Mouse (Mus musculus): Measurements from ENCODE around the gene Tmem50a. TPM values are rescaled to one million over a fixed set of nuclear protein-coding genes. Genes with fewer than 3 reads are reported as not detected.

Tmem50a gene
- polyA plus RNA-seq, 1 experiment from 2014 or later, result 253 TPM

DNA sequence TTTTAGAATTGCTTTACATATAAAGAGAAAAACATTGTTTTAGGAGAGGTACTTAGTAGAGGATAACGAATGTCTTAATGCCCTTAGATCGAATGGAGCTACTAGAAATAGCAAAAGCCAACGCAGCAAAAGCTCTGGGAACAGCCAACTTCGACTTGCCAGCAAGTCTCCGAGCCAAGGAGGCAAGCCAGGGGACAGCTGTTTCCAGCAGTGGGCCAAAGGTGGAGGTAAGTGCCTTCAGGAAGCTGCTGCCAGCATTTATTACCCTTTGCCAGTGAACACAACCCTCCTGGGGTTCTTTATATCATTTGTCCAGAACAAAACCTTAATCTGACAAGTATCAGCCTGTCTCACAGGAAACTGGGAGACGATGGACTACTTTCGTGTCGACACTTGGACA is 10.4 kb upstream of the Tmem50a start:
- 82% methylated on average over 8 of the region's 8 CpGs for WGBS
- ATAC-seq, result no peak
- H3K27me3 ChIP-seq (ENCODE audit: control insufficient read depth, insufficient read depth, low read depth, low read length), result no peaks in the 10 kb centered on the region
- peak overlapping the region; percentile 15 for H3K9ac ChIP-seq (ENCODE audit: low read depth, low read length)
- peak overlapping the region; percentile 71 for H3K4me2 ChIP-seq (ENCODE audit: low read length)
- H3K4me1 ChIP-seq (ENCODE audit: control insufficient read depth, insufficient read depth, low read length), result peaks cover 27% of the 10 kb centered on the region
- H3K4me3 ChIP-seq (ENCODE audit: low read depth, low read length), result peak overlapping the region; percentile 20
- H3K36me3 ChIP-seq (ENCODE audit: control insufficient read depth, insufficient read depth, low read length), result peaks cover 19% of the 10 kb centered on the region
- H3K27ac ChIP-seq (ENCODE audit: low read length), result no peak overlapping the region
- no peaks in the 10 kb centered on the region for H3K9me3 ChIP-seq (replicated peaks; ENCODE audit: control insufficient read depth, low read length, poor library complexity, severe bottlenecking)

DNA sequence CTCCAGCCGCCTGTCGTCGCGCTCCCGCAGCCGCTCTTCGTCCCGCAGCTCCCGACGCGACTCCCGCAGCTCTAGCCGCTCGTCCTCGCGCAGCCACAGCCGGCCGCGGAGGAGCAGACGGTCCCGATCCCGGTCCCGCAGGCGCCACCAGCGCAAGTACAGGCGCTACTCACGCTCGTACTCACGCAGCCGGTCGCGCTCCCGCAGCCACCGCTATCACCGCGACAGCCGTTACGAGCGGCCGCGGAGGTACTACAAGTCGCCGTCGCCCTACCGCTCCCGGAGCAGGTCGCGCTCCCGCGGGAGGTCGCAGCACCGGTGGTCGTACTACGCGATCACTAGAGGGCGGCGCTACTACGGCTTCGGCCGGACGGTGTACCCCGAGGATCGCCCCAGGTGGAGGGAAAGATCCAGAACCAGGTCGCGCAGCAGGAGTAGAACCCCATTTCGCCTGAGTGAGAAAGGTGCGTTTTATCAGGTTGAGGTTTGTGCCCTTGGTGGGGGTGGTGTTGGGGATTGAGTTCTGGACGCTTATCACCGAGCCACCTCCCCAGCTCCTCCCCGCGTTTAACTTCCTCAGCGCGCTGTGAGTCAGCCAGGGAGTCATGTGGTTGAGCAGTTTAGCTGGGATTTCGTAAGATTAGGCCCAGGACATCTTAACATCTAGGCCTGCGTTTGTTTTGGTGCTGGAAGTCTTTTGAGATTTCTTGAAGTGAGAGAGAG is 9.4 kb upstream of the Tmem50a start:
- Histone ChIP-seq H3K9ac (ENCODE audit: low read depth, low read length) (peak overlapping the region; percentile 93), H3K27me3 (ENCODE audit: control insufficient read depth, insufficient read depth, low read depth, low read length) (no peaks in the 10 kb centered on the region), H3K4me2 (ENCODE audit: low read length) (peak overlapping the region; percentile 71), H3K4me1 (ENCODE audit: control insufficient read depth, insufficient read depth, low read length) (peaks cover 27% of the 10 kb centered on the region), H3K9me3 (replicated peaks; ENCODE audit: control insufficient read depth, low read length, poor library complexity, severe bottlenecking) (no peaks in the 10 kb centered on the region), H3K36me3 (ENCODE audit: control insufficient read depth, insufficient read depth, low read length) (peaks cover 19% of the 10 kb centered on the region), H3K4me3 (ENCODE audit: low read depth, low read length) (peak overlapping the region; percentile 84), H3K27ac (ENCODE audit: low read length) (peak overlapping the region; percentile 95)
- WGBS, result under 1% methylated on average over 75 of the region's 75 CpGs
- ATAC-seq, result peak; percentile 46

DNA sequence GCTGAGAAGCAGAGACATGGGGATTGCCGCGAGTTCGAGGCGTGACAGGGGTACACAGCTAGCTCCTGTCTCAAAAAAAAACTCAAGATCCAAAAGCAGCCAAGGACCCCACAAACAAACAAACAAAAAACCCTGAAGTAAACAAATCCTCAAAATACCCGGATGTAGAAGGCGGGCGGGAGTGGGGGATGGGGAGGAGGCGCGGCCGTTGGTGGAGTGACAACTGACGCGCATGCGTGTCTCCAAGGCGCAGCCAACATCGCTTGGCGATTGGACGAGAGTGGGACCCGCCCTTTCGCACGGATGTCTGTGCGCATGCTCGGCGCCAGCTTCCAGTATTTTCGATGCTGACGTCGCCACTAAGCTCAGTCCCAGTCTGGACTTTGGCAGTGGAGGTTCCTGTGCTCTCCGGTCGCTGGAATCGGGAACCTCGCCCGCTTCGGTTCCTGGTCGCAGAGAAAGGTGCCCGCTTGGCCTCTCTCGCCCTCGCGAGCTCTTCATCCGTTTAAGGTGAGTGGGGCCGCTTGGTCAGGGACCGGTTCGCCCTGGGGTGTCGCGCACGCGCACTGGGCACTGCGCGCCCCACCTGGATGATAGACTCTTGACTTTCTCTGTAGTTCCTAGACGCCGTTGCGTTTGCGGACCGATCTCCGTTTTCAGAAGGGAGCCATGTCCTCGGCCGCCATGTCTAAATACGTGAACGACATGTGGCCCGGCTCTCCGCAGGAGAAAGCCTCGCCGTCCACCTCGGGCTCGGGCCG is 8.6 kb upstream of the Tmem50a start, which contains the start of gene Rsrp1:
Gene Rsrp1 (plus strand): TSS at position 335 of the 761 bp plus-strand sequence.
- peak within 1 kb of the TSS; percentile 84 for H3K4me3 ChIP-seq (ENCODE audit: low read depth, low read length)
- H3K9ac ChIP-seq (ENCODE audit: low read depth, low read length), result peak within 1 kb of the TSS; percentile 93
- H3K27me3 ChIP-seq (ENCODE audit: control insufficient read depth, insufficient read depth, low read depth, low read length), result no peaks in the 10 kb centered on the region
- H3K9me3 ChIP-seq (replicated peaks; ENCODE audit: control insufficient read depth, low read length, poor library complexity, severe bottlenecking), result no peaks in the 10 kb centered on the region
- peaks cover 19% of the 10 kb centered on the region for H3K36me3 ChIP-seq (ENCODE audit: control insufficient read depth, insufficient read depth, low read length)
- H3K27ac ChIP-seq (ENCODE audit: low read length), result peak within 1 kb of the TSS; percentile 95
- H3K4me1 ChIP-seq (ENCODE audit: control insufficient read depth, insufficient read depth, low read length), result peaks cover 27% of the 10 kb centered on the region
- under 1% methylated on average over 64 of the region's 64 CpGs for WGBS
- ATAC-seq, result peak; percentile 94
- peak within 1 kb of the TSS; percentile 85 for H3K4me2 ChIP-seq (ENCODE audit: low read length)

DNA sequence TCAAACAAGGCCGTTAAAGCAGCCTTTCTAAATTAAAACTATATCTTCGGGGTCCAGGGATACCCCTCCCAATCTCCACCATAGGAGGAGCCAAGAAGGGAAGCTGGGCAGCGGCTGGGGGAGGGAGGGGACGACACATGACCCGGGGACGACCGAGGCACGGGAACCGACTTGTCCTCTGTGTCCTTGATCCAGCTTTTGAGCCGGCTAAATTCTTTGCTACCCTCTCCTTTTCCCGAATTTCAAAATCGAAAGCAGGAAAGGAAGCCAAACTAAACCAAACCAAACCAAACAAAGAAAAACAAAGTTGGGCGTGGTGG is 8.1 kb upstream of the Tmem50a start:
- no peaks in the 10 kb centered on the region for H3K27me3 ChIP-seq (ENCODE audit: control insufficient read depth, insufficient read depth, low read depth, low read length)

DNA sequence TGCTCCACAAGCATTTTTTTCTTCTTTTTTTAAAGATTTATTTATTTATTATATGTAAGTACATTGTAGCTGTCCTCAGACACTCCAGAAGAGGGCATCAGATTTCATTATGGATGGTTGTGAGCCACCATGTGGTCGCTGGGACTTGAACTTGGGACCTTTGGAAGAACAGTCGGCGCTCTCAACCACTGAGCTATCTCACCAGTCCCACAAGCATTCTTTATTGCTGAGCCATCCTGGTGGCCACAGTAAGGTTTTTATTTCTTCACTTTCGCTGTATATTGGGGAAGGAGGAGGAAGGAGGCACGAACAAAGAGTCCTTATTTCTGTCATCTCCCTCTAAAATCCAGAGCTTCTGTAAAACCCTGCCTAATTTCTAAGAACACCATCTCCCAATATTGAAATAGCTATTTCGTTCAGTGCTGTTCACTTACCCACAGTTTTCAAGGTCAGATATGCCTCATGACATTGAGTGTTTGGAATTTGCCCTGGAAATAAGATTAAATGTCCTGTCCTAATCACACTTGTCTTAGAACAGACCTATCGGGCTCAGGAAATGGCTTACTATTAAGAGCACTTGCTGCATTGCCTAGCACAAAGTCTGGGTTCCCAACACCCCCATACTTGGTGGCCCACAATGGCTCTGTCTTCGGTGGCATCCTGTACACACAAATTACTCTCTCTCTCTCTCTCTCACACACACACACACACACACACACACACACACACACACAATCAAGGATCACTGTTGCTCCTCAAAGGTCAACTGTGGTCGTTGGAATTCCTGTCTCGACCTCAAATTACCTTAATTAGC is 7.5 kb upstream of the Tmem50a start:
- peak overlapping the region; percentile 85 for H3K4me2 ChIP-seq (ENCODE audit: low read length)
- 64% methylated on average over 10 of the region's 10 CpGs for WGBS
- no peaks in the 10 kb centered on the region for H3K27me3 ChIP-seq (ENCODE audit: control insufficient read depth, insufficient read depth, low read depth, low read length)

More for the DNA sequence above, 8.1 kb upstream of the Tmem50a start:
- peak overlapping the region; percentile 78 for H3K9ac ChIP-seq (ENCODE audit: low read depth, low read length)
- H3K4me1 ChIP-seq (ENCODE audit: control insufficient read depth, insufficient read depth, low read length), result peaks cover 27% of the 10 kb centered on the region
- peaks cover 19% of the 10 kb centered on the region for H3K36me3 ChIP-seq (ENCODE audit: control insufficient read depth, insufficient read depth, low read length)
- H3K4me2 ChIP-seq (ENCODE audit: low read length), result peak overlapping the region; percentile 85
- peak; percentile 76 for ATAC-seq
- H3K4me3 ChIP-seq (ENCODE audit: low read depth, low read length), result peak overlapping the region; percentile 84
- no peaks in the 10 kb centered on the region for H3K9me3 ChIP-seq (replicated peaks; ENCODE audit: control insufficient read depth, low read length, poor library complexity, severe bottlenecking)
- 0% methylated on average over 13 of the region's 13 CpGs for WGBS
- H3K27ac ChIP-seq (ENCODE audit: low read length), result peak overlapping the region; percentile 95

DNA sequence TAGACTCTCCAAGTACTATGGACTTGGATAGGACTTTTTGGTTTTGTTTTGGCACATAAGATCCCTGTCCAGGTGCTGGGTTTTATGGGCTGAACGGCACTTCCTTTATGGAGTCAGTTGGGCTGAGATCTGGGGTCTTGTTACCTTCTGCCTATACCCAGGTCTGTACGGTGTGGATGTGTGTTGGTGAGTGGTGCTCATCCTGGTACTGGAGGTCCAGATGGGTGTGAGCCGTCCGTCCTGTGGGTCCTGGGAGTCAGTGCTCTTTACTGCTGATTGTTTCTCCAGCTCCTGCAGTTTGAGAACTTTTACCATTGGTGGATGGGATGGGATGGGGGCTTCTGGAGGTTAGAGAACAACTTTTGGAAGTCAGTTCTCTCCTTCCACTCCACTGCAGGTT is 6.9 kb upstream of the Tmem50a start:
- no peak for ATAC-seq
- H3K9me3 ChIP-seq (replicated peaks; ENCODE audit: control insufficient read depth, low read length, poor library complexity, severe bottlenecking), result no peaks in the 10 kb centered on the region
- H3K36me3 ChIP-seq (ENCODE audit: control insufficient read depth, insufficient read depth, low read length), result peaks cover 15% of the 10 kb centered on the region
- no peak overlapping the region for H3K4me2 ChIP-seq (ENCODE audit: low read length)
- no peak overlapping the region for H3K4me3 ChIP-seq (ENCODE audit: low read depth, low read length)
- H3K9ac ChIP-seq (ENCODE audit: low read depth, low read length), result no peak overlapping the region
- no peaks in the 10 kb centered on the region for H3K27me3 ChIP-seq (ENCODE audit: control insufficient read depth, insufficient read depth, low read depth, low read length)
- H3K27ac ChIP-seq (ENCODE audit: low read length), result no peak overlapping the region
- WGBS, result 96% methylated on average over 4 of the region's 4 CpGs
- peaks cover 25% of the 10 kb centered on the region for H3K4me1 ChIP-seq (ENCODE audit: control insufficient read depth, insufficient read depth, low read length)

More for the DNA sequence above, 7.5 kb upstream of the Tmem50a start:
- H3K4me3 ChIP-seq (ENCODE audit: low read depth, low read length), result peak overlapping the region; percentile 84
- no peak for ATAC-seq
- H3K27ac ChIP-seq (ENCODE audit: low read length), result peak overlapping the region; percentile 95
- H3K4me1 ChIP-seq (ENCODE audit: control insufficient read depth, insufficient read depth, low read length), result peaks cover 27% of the 10 kb centered on the region
- H3K36me3 ChIP-seq (ENCODE audit: control insufficient read depth, insufficient read depth, low read length), result peaks cover 19% of the 10 kb centered on the region
- no peaks in the 10 kb centered on the region for H3K9me3 ChIP-seq (replicated peaks; ENCODE audit: control insufficient read depth, low read length, poor library complexity, severe bottlenecking)
- peak overlapping the region; percentile 78 for H3K9ac ChIP-seq (ENCODE audit: low read depth, low read length)

DNA sequence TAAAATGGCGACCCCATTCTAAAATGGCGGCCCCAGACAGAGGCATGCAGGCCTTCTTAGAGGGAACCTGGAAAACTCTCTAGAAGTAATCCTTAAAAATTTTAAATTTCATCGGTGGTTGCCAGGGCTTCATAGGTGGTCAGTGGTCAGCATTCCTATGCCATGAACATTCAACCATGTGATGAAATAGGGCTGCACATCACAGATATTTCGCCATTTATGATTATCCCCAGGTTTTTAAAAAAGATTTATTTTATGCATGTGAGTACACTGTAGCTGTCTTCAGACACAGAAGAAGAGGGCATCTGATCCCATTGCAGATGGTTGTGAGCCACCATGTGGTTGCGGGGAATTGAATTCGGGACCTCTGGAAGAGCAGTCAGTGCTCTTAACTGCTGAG is 5.8 kb upstream of the Tmem50a start:
- WGBS, result 97% methylated on average over 6 of the region's 6 CpGs
- Histone ChIP-seq H3K27me3 (ENCODE audit: control insufficient read depth, insufficient read depth, low read depth, low read length) (no peaks in the 10 kb centered on the region), H3K9ac (ENCODE audit: low read depth, low read length) (no peak overlapping the region), H3K4me1 (ENCODE audit: control insufficient read depth, insufficient read depth, low read length) (peaks cover 16% of the 10 kb centered on the region), H3K27ac (ENCODE audit: low read length) (no peak overlapping the region), H3K4me2 (ENCODE audit: low read length) (no peak overlapping the region), H3K36me3 (ENCODE audit: control insufficient read depth, insufficient read depth, low read length) (peaks cover 6% of the 10 kb centered on the region; the same call in 1 of the 2 replicates), H3K9me3 (replicated peaks; ENCODE audit: control insufficient read depth, low read length, poor library complexity, severe bottlenecking) (no peaks in the 10 kb centered on the region), H3K4me3 (ENCODE audit: low read depth, low read length) (no peak overlapping the region)
- ATAC-seq, result no peak

DNA sequence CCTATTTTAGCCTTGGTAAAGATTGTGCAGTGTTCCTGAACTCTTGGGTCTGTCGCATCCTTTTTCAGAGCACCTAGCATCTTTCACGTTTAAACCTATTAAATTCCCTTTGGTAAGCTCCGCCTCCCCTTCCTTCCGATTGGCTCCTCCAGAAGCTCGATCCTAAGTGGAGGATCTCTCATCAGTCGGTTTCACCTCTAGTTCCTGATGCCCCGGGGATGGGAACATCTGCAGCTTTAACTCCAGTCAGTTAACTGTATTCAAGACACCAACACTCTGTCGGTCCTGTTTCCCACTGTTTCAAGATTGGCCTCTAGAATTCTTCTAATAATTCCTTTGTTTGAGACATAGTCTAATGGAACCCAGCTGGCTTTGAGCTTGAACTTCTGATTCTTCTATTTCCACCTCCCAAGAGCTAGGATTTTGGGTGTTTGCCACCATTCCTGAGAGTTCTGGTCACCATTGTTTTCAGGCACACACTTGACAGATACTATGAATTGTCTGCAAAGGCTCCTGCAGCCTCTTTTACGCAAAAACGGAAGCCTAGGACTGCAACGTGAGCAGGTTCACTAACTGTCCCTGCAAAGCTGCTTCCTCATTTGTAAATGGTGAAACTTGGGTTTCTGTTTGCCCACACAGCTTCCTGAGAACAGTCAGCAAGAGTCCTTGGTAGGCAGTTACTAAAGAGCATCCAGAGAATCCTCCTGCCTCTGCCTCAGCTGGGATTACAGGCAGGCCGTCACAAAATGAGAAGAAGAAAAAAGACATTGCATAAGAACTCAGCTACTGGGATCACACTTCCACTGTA is 5.1 kb upstream of the Tmem50a start:
- Histone ChIP-seq H3K36me3 (ENCODE audit: control insufficient read depth, insufficient read depth, low read length) (no peaks in the 10 kb centered on the region), H3K9ac (ENCODE audit: low read depth, low read length) (no peak overlapping the region), H3K4me3 (ENCODE audit: low read depth, low read length) (no peak overlapping the region), H3K27ac (ENCODE audit: low read length) (no peak overlapping the region), H3K4me2 (ENCODE audit: low read length) (no peak overlapping the region), H3K9me3 (replicated peaks; ENCODE audit: control insufficient read depth, low read length, poor library complexity, severe bottlenecking) (no peaks in the 10 kb centered on the region), H3K4me1 (ENCODE audit: control insufficient read depth, insufficient read depth, low read length) (peaks cover 12% of the 10 kb centered on the region), H3K27me3 (ENCODE audit: control insufficient read depth, insufficient read depth, low read depth, low read length) (no peaks in the 10 kb centered on the region)
- 41% methylated on average over 12 of the region's 12 CpGs for WGBS
- ATAC-seq, result no peak

All from midbrain, embryonic 16.5 days (tissue).